Mouse (Mus musculus): ENCODE measurements around the gene Plekha1. TPM values are rescaled to one million over a fixed set of nuclear protein-coding genes. Genes with fewer than 3 reads are reported as not detected.

Gene Plekha1
- polyA plus RNA-seq, 1 experiment from 2014 or later, result 30.2 TPM

- H3K27ac ChIP-seq (ENCODE audit: low read depth, low read length), result no peak overlapping the region
- H3K4me1 ChIP-seq (replicated peaks; ENCODE audit: control insufficient read depth, insufficient read depth, low read length), result no peaks in the 10 kb centered on the region
- 81% methylated on average over 5 of the region's 5 CpGs for WGBS
- H3K27me3 ChIP-seq (replicated peaks; ENCODE audit: control insufficient read depth, insufficient read depth, low read length), result no peaks in the 10 kb centered on the region
- H3K36me3 ChIP-seq (ENCODE audit: control insufficient read depth, insufficient read depth), result no peaks in the 10 kb centered on the region
- no peaks in the 10 kb centered on the region for H3K9me3 ChIP-seq (ENCODE audit: control insufficient read depth)
- H3K9ac ChIP-seq (ENCODE audit: low read depth, low read length), result no peak overlapping the region
- no peak overlapping the region for H3K4me2 ChIP-seq (replicated peaks; ENCODE audit: low read depth)
- ATAC-seq, result no peak
- H3K4me3 ChIP-seq (ENCODE audit: low read depth, low read length), result no peak overlapping the region
- TF ChIP-seq CTCF (IDR thresholded peaks at IDR 0.05; ENCODE audit: low read depth), result no peak
Measured at GRCm38 (mm10) chr7:130951004-130951403, 85.4 kb downstream of the Plekha1 start.

- ATAC-seq, result no peak
- TF ChIP-seq CTCF (IDR thresholded peaks at IDR 0.05; ENCODE audit: low read depth), result no peak
- no peaks in the 10 kb centered on the region for H3K4me1 ChIP-seq (replicated peaks; ENCODE audit: control insufficient read depth, insufficient read depth, low read length)
- H3K9ac ChIP-seq (ENCODE audit: low read depth, low read length), result no peak overlapping the region
- H3K27me3 ChIP-seq (replicated peaks; ENCODE audit: control insufficient read depth, insufficient read depth, low read length), result no peaks in the 10 kb centered on the region
- H3K4me2 ChIP-seq (replicated peaks; ENCODE audit: low read depth), result no peak overlapping the region
- no peaks in the 10 kb centered on the region for H3K36me3 ChIP-seq (ENCODE audit: control insufficient read depth, insufficient read depth)
- no peaks in the 10 kb centered on the region for H3K9me3 ChIP-seq (ENCODE audit: control insufficient read depth)
- H3K4me3 ChIP-seq (ENCODE audit: low read depth, low read length), result no peak overlapping the region
- WGBS, result 87% methylated on average over 10 of the region's 10 CpGs
- no peak overlapping the region for H3K27ac ChIP-seq (ENCODE audit: low read depth, low read length)
Measured at GRCm38 (mm10) chr7:130953376-130953775, 87.8 kb downstream of the Plekha1 start.

- Histone ChIP-seq H3K4me1 (replicated peaks; ENCODE audit: control insufficient read depth, insufficient read depth, low read length) (no peaks in the 10 kb centered on the region), H3K9ac (ENCODE audit: low read depth, low read length) (no peak overlapping the region), H3K4me2 (replicated peaks; ENCODE audit: low read depth) (no peak overlapping the region), H3K36me3 (ENCODE audit: control insufficient read depth, insufficient read depth) (no peaks in the 10 kb centered on the region), H3K9me3 (ENCODE audit: control insufficient read depth) (no peaks in the 10 kb centered on the region), H3K27me3 (replicated peaks; ENCODE audit: control insufficient read depth, insufficient read depth, low read length) (no peaks in the 10 kb centered on the region), H3K27ac (ENCODE audit: low read depth, low read length) (no peak overlapping the region), H3K4me3 (ENCODE audit: low read depth, low read length) (no peak overlapping the region)
- 84% methylated on average over 10 of the region's 10 CpGs for WGBS
- TF ChIP-seq CTCF (IDR thresholded peaks at IDR 0.05; ENCODE audit: low read depth), result no peak
- no peak for ATAC-seq
Measured at GRCm38 (mm10) chr7:130954177-130954601, 88.6 kb downstream of the Plekha1 start.

- no peak overlapping the region for H3K9ac ChIP-seq (ENCODE audit: low read depth, low read length)
- no peak for ATAC-seq
- H3K36me3 ChIP-seq (ENCODE audit: control insufficient read depth, insufficient read depth), result no peaks in the 10 kb centered on the region
- no peaks in the 10 kb centered on the region for H3K4me1 ChIP-seq (replicated peaks; ENCODE audit: control insufficient read depth, insufficient read depth, low read length)
- TF ChIP-seq CTCF (IDR thresholded peaks at IDR 0.05; ENCODE audit: low read depth), result no peak
- no peak overlapping the region for H3K4me2 ChIP-seq (replicated peaks; ENCODE audit: low read depth)
- no peaks in the 10 kb centered on the region for H3K27me3 ChIP-seq (replicated peaks; ENCODE audit: control insufficient read depth, insufficient read depth, low read length)
- whole genome bisulfite sequencing, result 78% methylated on average over 7 of the region's 7 CpGs
- H3K27ac ChIP-seq (ENCODE audit: low read depth, low read length), result no peak overlapping the region
- H3K9me3 ChIP-seq (ENCODE audit: control insufficient read depth), result no peaks in the 10 kb centered on the region
- no peak overlapping the region for H3K4me3 ChIP-seq (ENCODE audit: low read depth, low read length)
Measured at GRCm38 (mm10) chr7:130958551-130958950, 93.0 kb downstream of the Plekha1 start.

GRCm38 (mm10) chr7:130959868-130960267 lies 94.3 kb downstream of the Plekha1 start:
- H3K27me3 ChIP-seq (replicated peaks; ENCODE audit: control insufficient read depth, insufficient read depth, low read length), result no peaks in the 10 kb centered on the region
- no peak overlapping the region for H3K4me3 ChIP-seq (ENCODE audit: low read depth, low read length)
- ATAC-seq, result peak; percentile 47
- no peak for TF ChIP-seq CTCF (IDR thresholded peaks at IDR 0.05; ENCODE audit: low read depth)
- no peaks in the 10 kb centered on the region for H3K9me3 ChIP-seq (ENCODE audit: control insufficient read depth)
- no peaks in the 10 kb centered on the region for H3K36me3 ChIP-seq (ENCODE audit: control insufficient read depth, insufficient read depth)
- WGBS, result 21% methylated on average over 7 of the region's 7 CpGs
- no peak overlapping the region for H3K27ac ChIP-seq (ENCODE audit: low read depth, low read length)
- no peak overlapping the region for H3K4me2 ChIP-seq (replicated peaks; ENCODE audit: low read depth)
- no peaks in the 10 kb centered on the region for H3K4me1 ChIP-seq (replicated peaks; ENCODE audit: control insufficient read depth, insufficient read depth, low read length)
- no peak overlapping the region for H3K9ac ChIP-seq (ENCODE audit: low read depth, low read length)

- no peaks in the 10 kb centered on the region for H3K9me3 ChIP-seq (ENCODE audit: control insufficient read depth)
- H3K27ac ChIP-seq (ENCODE audit: low read depth, low read length), result no peak overlapping the region
- no peak for ATAC-seq
- H3K36me3 ChIP-seq (ENCODE audit: control insufficient read depth, insufficient read depth), result no peaks in the 10 kb centered on the region
- H3K4me3 ChIP-seq (ENCODE audit: low read depth, low read length), result no peak overlapping the region
- no peak overlapping the region for H3K4me2 ChIP-seq (replicated peaks; ENCODE audit: low read depth)
- TF ChIP-seq CTCF (IDR thresholded peaks at IDR 0.05; ENCODE audit: low read depth), result no peak
- 80% methylated on average over 6 of the region's 6 CpGs for WGBS
- H3K4me1 ChIP-seq (replicated peaks; ENCODE audit: control insufficient read depth, insufficient read depth, low read length), result no peaks in the 10 kb centered on the region
- H3K27me3 ChIP-seq (replicated peaks; ENCODE audit: control insufficient read depth, insufficient read depth, low read length), result no peaks in the 10 kb centered on the region
- no peak overlapping the region for H3K9ac ChIP-seq (ENCODE audit: low read depth, low read length)
Measured at GRCm38 (mm10) chr7:130961429-130961828, 95.9 kb downstream of the Plekha1 start.

Small RNA genes lying within 50 kb of the gene (microRNA-seq; reads per million reads assigned to microRNA genes)
- 0.82 reads per million for gene Mir7061

Other genes with a start within 250 kb of the Plekha1 start
- gene Btbd16, start 91.7 kb upstream of the Plekha1 start, polyA plus RNA-seq (2015; fragmentation: Nextera tagmentation; extraction: Ambion mirVana), result not detected in 2 replicates
- 15.5 and 17.6 TPM in 2 replicates for gene Htra1, start 70.4 kb downstream of the Plekha1 start, polyA plus RNA-seq (2015; fragmentation: Nextera tagmentation; extraction: Ambion mirVana)
- 104 and 121 TPM in 2 replicates for gene Dmbt1, start 166.3 kb downstream of the Plekha1 start, polyA plus RNA-seq (2015; fragmentation: Nextera tagmentation; extraction: Ambion mirVana)

Data from intestine, postnatal 0 days (tissue).